Mouse (Mus musculus) right cerebral cortex, postnatal 10 days (tissue): Measurements from ENCODE around the gene Olfr136.

Source experiments
- DNase-seq, 2 experiments: peaks; one replicate each; pipeline ENCODE4 v3.0.0; 2021; ENCODE audit warnings: low spot score in 2 of 2

Gene Olfr136

DNA sequence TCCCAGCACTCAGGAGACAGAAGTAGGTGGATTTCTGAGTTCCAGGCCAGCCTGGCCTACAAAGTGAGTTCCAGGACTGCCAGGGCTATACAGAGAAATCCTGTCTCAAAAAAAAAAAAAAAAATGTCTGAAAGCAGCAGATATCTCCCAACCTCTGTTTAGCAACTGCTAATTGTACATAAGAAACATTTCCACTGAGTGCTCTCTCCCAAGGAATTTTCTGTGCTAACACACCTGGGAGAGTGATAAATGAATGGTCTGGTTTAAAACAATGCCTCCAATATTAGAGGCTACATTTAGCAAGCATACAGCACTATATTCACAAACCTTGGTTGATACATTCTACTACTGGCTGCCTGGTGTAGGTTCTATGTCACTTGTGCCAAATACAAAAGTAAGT is at the start of gene Olfr136:
Olfr136 (plus strand) TSS at position 301 of the 400 bp plus-strand sequence.
- DNase-seq = no peak

DNA sequence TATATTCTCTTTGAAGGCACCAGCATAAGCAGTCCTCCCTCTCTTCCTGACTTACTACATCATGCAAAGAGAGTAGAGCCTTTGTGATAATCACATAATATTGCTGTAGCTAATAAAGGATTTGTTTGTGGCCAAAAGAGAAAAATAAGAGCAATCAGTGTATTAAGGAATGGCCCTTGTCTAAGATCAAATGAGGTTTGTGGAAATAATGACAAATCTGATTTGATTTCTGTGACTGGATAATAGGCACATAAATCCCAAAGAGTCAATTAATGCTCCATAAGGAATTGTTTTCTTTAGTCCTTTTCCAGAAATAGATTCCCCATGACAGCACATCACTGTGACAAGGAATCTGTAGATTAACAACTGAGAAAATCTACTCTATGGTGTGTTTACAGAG is 22.2 kb upstream of the Olfr136 start, which contains the start of gene Olfr137:
Olfr137 (minus strand) TSS at position 101 of the 400 bp plus-strand sequence.
- no peak for DNase-seq
